Mouse (Mus musculus) frontal cortex, postnatal 36 days (tissue): ENCODE measurements around the gene Trim27.
A peak's percentile ranks its signal among the peaks of the same experiment; 100 is the strongest.

Experiments used
- DNase-seq, 2 experiments: peaks; one replicate each; pipeline ENCODE4 v3.0.0; 2022; ENCODE audit warnings: low spot score in 2 of 2

Gene Trim27

GRCm38 (mm10) chr13:21179367-21179723 is at the start of gene Trim27:
Gene Trim27, plus strand, starts transcription at chr13:21179445.
- DNase-seq = no peak

- no peak for DNase-seq
These were observed 36.8 kb upstream of the Trim27 start for GRCm38 (mm10) chr13:21142421-21142820.

GRCm38 (mm10) chr13:21145767-21146166 is 33.5 kb upstream of the Trim27 start, which contains the start of gene Olfr1368:
Gene Olfr1368, minus strand, starts transcription at chr13:21145867.
- DNase-seq = no peak

- no peak for DNase-seq
These were observed 23.4 kb upstream of the Trim27 start for GRCm38 (mm10) chr13:21155888-21156287.

GRCm38 (mm10) chr13:21158071-21158470 is 21.2 kb upstream of the Trim27 start:
- DNase-seq = no peak

GRCm38 (mm10) chr13:21158785-21159474 is 20.3 kb upstream of the Trim27 start:
- peak; percentile 87 to 91 for DNase-seq

GRCm38 (mm10) chr13:21159475-21159819 is 19.8 kb upstream of the Trim27 start:
- peak in 1 of 2 experiments; percentile 17 for DNase-seq

GRCm38 (mm10) chr13:21160041-21160511 is 19.2 kb upstream of the Trim27 start:
- peak; percentile 9 to 29 for DNase-seq

GRCm38 (mm10) chr13:21160657-21161590 is 18.3 kb upstream of the Trim27 start:
- DNase-seq = peak; percentile 96 to 97

GRCm38 (mm10) chr13:21161591-21161990 is 17.7 kb upstream of the Trim27 start:
- DNase-seq = no peak

- DNase-seq = no peak
These were observed 16.7 kb upstream of the Trim27 start for GRCm38 (mm10) chr13:21162591-21162990.

- peak; percentile 82 to 90 for DNase-seq
These were observed 12.0 kb upstream of the Trim27 start for GRCm38 (mm10) chr13:21166936-21167909.

GRCm38 (mm10) chr13:21167910-21168300 is 11.3 kb upstream of the Trim27 start:
- peak; percentile 15 to 34 for DNase-seq

GRCm38 (mm10) chr13:21168371-21169011 is 10.8 kb upstream of the Trim27 start:
- DNase-seq = peak; percentile 44 to 49

- DNase-seq = peak in 1 of 2 experiments; percentile 11
These were observed 10.1 kb upstream of the Trim27 start for GRCm38 (mm10) chr13:21169121-21169656.

GRCm38 (mm10) chr13:21169657-21170430 is 9.4 kb upstream of the Trim27 start:
- peak; percentile 82 to 86 for DNase-seq

GRCm38 (mm10) chr13:21170431-21171155 is 8.7 kb upstream of the Trim27 start:
- DNase-seq = no peak

GRCm38 (mm10) chr13:21171156-21171530 is 8.1 kb upstream of the Trim27 start:
- peak in 1 of 2 experiments; percentile 9 for DNase-seq

- peak; percentile 20 to 46 for DNase-seq
These were observed 7.6 kb upstream of the Trim27 start for GRCm38 (mm10) chr13:21171600-21172150.
